Mouse (Mus musculus) C2C12 (cell line): ENCODE measurements around the gene Dlgap1.

ENCODE experiments used
- MYOD1 ChIP-seq: IDR thresholded peaks from one replicate; pipeline ENCODE4 v1.6.1; 2011; ENCODE audit warnings: low read depth; ENCODE audit not compliant: control insufficient read depth, insufficient read length
- MYOG ChIP-seq: IDR thresholded peaks from one replicate; pipeline ENCODE4 v1.6.1; 2011; ENCODE audit not compliant: control insufficient read depth, insufficient read length; ENCODE audit errors: extremely low read depth

DNA sequence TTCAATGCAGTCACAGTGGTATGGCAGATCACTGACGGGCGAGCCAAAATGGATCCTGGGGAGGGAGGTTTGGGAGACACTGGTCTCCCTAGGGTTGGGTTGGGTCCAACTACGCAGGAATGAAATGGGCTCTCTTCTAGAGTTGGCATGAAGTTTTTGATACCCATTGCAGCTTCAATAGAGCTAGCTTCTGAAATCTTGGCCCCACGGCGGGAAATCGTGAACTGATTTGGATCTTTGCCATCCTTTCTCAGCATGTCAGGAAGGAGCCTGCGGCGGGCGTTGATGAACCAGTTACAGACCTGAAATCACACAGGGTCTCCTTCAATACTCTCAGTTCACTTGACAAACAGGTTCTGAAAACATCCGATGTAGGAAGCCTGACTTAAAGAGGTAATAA is 876.1 kb downstream of the Dlgap1 start:
- TF ChIP-seq MYOG (no peak), MYOD1 (no peak)
